Mouse (Mus musculus) intestine, embryonic 16.5 days (tissue): ENCODE data around the gene Bbip1. TPM values are rescaled to one million over a fixed set of nuclear protein-coding genes. Genes with fewer than 3 reads are reported as not detected.
"Not testable (repeated sequence)": the region's sequence is repeated elsewhere in the genome, so short reads cannot be mapped to it uniquely, and the experiment has no call there.

Source experiments
- ATAC-seq: fragments of 200-750 bp; cut with Nextera tagmentation; 2 replicates; pipeline ENCODE4 v1.8.0; 2017; ENCODE audit warnings: moderate TSS enrichment, moderate library complexity
- H3K27ac ChIP-seq: fragments of 300-500 bp; sonication (generic); 2 replicates; pipeline ENCODE4 v1.5.1; 2014; ENCODE audit warnings: mild to moderate bottlenecking, low read length
- H3K27me3 ChIP-seq: fragments of 300-500 bp; sonication (generic); replicated peaks from 2 replicates; pipeline ENCODE4 v1.6.1; 2014; ENCODE audit warnings: low read length, control low read depth, mixed read lengths; ENCODE audit not compliant: control insufficient read depth, insufficient read depth
- H3K36me3 ChIP-seq: fragments of 300-500 bp; sonication (generic); 2 replicates; pipeline ENCODE4 v1.6.1; 2014; ENCODE audit warnings: low read length, control low read depth; ENCODE audit not compliant: control insufficient read depth, insufficient read depth
- H3K4me1 ChIP-seq: fragments of 300-500 bp; sonication (generic); 2 replicates; pipeline ENCODE4 v1.6.1; 2014; ENCODE audit warnings: low read length, control low read depth, mixed read lengths; ENCODE audit not compliant: control insufficient read depth, insufficient read depth
- H3K4me2 ChIP-seq: fragments of 300-500 bp; sonication (generic); 2 replicates; pipeline ENCODE4 v1.6.1; 2014; ENCODE audit warnings: low read depth, low read length, control low read depth
- H3K4me3 ChIP-seq: fragments of 300-500 bp; sonication (generic); 2 replicates; pipeline ENCODE4 v1.5.1; 2014; ENCODE audit warnings: mild to moderate bottlenecking, low read length
- H3K9ac ChIP-seq: fragments of 300-500 bp; sonication (generic); 2 replicates; pipeline ENCODE4 v1.6.1; 2014; ENCODE audit warnings: low read depth, low read length
- H3K9me3 ChIP-seq: fragments of 300-500 bp; sonication (generic); 2 replicates; pipeline ENCODE4 v1.6.1; 2016; ENCODE audit warnings: low read length, control low read depth; ENCODE audit not compliant: control insufficient read depth
- WGBS: fragments of 180-500 bp; shearing (Covaris S2); extraction: QIAGEN DNeasy Blood & Tissue Kit; methylation state at CpG from one replicate; pipeline ENCODE4 v1.1.7; 2014; 5-methylcytosine and 5-hydroxymethylcytosine counted together
- polyA plus RNA-seq: library from polyadenylated mRNA; unstranded; fragments of >200 nt; fragmentation: Nextera tagmentation; extraction: Ambion mirVana; gene quantifications from 2 replicates; pipeline ENCODE4 v1.2.1, GENCODE M21; 2015

Bbip1 gene
- polyA plus RNA-seq, 1 experiment from 2014 or later: 74.1 TPM

- Histone ChIP-seq H3K4me2 (no peak overlapping the region), H3K4me1 (no peaks in the 10 kb centered on the region), H3K27ac (no peak overlapping the region), H3K27me3 (no peaks in the 10 kb centered on the region), H3K4me3 (no peak overlapping the region), H3K36me3 (no peaks in the 10 kb centered on the region), H3K9me3 (no peaks in the 10 kb centered on the region), H3K9ac (no peak overlapping the region)
- WGBS: 88% methylated on average over 10 of the region's 10 CpGs
- ATAC-seq: no peak
Measured at GRCm38 (mm10) chr19:53964910-53965633, 20.6 kb upstream of the Bbip1 start.

DNA sequence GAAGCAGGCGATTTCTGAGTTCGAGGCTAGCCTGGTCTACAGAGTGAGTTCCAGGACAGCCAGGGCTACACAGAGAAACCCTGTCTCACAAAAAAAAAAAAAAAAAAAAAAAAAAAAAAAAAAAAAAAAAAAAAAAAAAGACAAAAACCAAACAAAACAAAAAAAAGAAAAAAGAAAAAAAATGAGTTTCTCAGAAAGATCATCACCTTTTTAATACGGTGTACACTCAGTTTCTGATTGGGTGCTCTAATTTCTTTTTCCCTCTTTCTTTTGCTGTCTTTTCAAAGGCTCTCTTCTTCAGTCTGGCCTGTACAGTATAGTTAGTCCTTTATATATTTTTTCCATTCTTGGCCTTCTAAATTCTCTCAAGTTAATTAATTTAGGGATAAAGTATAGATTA lies 19.9 kb upstream of the Bbip1 start:
- ATAC-seq: not testable (repeated sequence)

DNA sequence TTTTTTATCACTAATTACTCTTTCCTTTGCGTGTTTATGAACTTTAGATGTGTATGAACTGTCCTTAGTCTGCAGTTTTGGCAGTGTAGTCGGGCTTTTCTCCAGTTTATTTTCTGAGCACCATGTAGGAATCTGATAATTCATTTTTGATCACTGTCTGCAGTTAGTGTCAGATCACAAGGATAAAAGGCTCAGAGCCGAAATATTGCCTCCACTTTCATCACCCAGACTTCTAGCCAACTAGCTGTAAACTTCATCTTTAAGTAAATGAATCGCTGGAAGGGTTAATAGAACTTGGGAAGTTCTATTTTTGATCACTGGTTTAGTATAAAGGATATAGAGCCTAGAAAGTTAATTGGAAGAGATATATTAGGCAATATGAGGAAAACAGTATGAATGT lies 18.1 kb upstream of the Bbip1 start:
- H3K9me3 ChIP-seq: no peaks in the 10 kb centered on the region
- H3K4me3 ChIP-seq: no peak overlapping the region
- no peak overlapping the region for H3K9ac ChIP-seq
- WGBS: 93% methylated on average over 4 of the region's 4 CpGs
- H3K27me3 ChIP-seq: no peaks in the 10 kb centered on the region
- H3K4me2 ChIP-seq: no peak overlapping the region
- no peak overlapping the region for H3K27ac ChIP-seq
- H3K36me3 ChIP-seq: no peaks in the 10 kb centered on the region
- no peaks in the 10 kb centered on the region for H3K4me1 ChIP-seq
- ATAC-seq: no peak

More for the DNA sequence above, 19.9 kb upstream of the Bbip1 start:
- H3K9me3 ChIP-seq, H3K36me3 ChIP-seq, H3K27me3 ChIP-seq, H3K27ac ChIP-seq, H3K4me1 ChIP-seq, H3K4me3 ChIP-seq, H3K9ac ChIP-seq, H3K4me2 ChIP-seq: not testable (repeated sequence)
- 93% methylated on average over 3 of the region's 3 CpGs for WGBS

DNA sequence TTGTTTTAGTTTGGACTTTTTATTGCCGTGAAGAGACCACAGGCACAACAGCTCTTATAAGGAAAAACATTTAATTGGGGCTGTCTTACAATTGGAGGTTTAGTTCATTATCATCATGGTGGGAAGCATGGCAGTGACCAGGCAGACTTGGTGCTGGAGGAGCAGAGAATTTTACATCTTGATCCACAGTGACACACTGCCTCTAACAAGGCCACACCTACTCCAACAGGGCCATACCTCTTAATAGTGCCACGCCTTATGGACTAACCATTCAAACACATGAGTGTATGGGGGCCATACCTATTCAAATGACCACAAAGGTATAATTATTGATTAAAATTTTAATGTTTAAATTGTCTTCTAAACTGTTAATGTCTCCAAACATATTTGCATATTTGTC lies 13.1 kb upstream of the Bbip1 start:
- Histone ChIP-seq H3K4me2 (no peak overlapping the region), H3K9me3 (no peaks in the 10 kb centered on the region), H3K4me1 (peaks cover 3% of the 10 kb centered on the region; the same call in 1 of the 2 replicates), H3K4me3 (no peak overlapping the region), H3K27me3 (no peaks in the 10 kb centered on the region), H3K9ac (no peak overlapping the region), H3K36me3 (no peaks in the 10 kb centered on the region), H3K27ac (no peak overlapping the region)
- 85% methylated on average over 2 of the region's 2 CpGs for WGBS
- no peak for ATAC-seq

GRCm38 (mm10) chr19:53945171-53946042 lies 980 bp upstream of the Bbip1 start:
- peak; percentile 19 for ATAC-seq
- H3K4me1 ChIP-seq: peaks cover 7% of the 10 kb centered on the region; the same call in 1 of the 2 replicates
- peak overlapping the region; percentile 96 for H3K27ac ChIP-seq
- no peaks in the 10 kb centered on the region for H3K27me3 ChIP-seq
- WGBS: under 1% methylated on average over 46 of the region's 69 CpGs
- H3K36me3 ChIP-seq: no peaks in the 10 kb centered on the region
- H3K4me3 ChIP-seq: peak overlapping the region; percentile 86
- H3K4me2 ChIP-seq: peak overlapping the region; percentile 75
- H3K9me3 ChIP-seq: no peaks in the 10 kb centered on the region
- H3K9ac ChIP-seq: peak overlapping the region; percentile 94

DNA sequence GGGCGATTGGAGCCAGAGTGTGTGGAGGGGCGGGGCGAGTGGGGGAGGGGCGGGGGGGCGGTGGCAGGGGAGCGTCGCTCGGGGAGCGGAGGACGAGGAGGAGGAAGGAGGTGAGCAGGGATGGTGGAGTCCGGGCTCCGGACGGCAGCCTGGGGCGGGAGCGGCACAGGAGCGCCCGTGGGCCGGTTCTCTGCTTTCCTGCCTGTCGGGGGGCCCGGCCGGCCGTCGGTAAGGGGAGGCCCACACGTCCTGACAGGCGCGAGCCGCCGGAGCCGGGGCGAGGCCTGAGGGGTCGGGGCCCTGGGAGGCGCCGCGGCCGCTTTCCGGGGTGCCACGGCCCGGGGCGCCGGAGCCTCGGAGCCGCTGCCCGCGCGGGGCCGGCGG lies 351 bp upstream of the Bbip1 start:
- no peak; the same call in 1 of the 2 replicates for ATAC-seq
- Histone ChIP-seq H3K36me3 (no peaks in the 10 kb centered on the region), H3K4me3 (peak overlapping the region; percentile 86), H3K9ac (peak overlapping the region; percentile 94), H3K27ac (peak overlapping the region; percentile 96), H3K4me1 (peaks cover 7% of the 10 kb centered on the region; the same call in 1 of the 2 replicates), H3K4me2 (peak overlapping the region; percentile 75; the same call in 1 of the 2 replicates), H3K9me3 (no peaks in the 10 kb centered on the region), H3K27me3 (no peaks in the 10 kb centered on the region)
- WGBS: under 1% methylated on average over 37 of the region's 47 CpGs

- Histone ChIP-seq H3K4me1 (peaks cover 7% of the 10 kb centered on the region; the same call in 1 of the 2 replicates), H3K27me3 (no peaks in the 10 kb centered on the region), H3K4me2 (no peak overlapping the region), H3K27ac (no peak overlapping the region), H3K4me3 (no peak overlapping the region), H3K9me3 (no peaks in the 10 kb centered on the region), H3K9ac (no peak overlapping the region), H3K36me3 (no peaks in the 10 kb centered on the region)
- 88% methylated on average over 2 of the region's 2 CpGs for WGBS
- ATAC-seq: no peak
Measured at GRCm38 (mm10) chr19:53942342-53942741, 2.1 kb downstream of the Bbip1 start.

- no peak overlapping the region for H3K4me3 ChIP-seq
- H3K4me2 ChIP-seq: no peak overlapping the region
- H3K36me3 ChIP-seq: no peaks in the 10 kb centered on the region
- no peaks in the 10 kb centered on the region for H3K9me3 ChIP-seq
- H3K27me3 ChIP-seq: no peaks in the 10 kb centered on the region
- no peak for ATAC-seq
- H3K9ac ChIP-seq: no peak overlapping the region
- H3K4me1 ChIP-seq: peaks cover 7% of the 10 kb centered on the region; the same call in 1 of the 2 replicates
- 61% methylated on average over 4 of the region's 4 CpGs for WGBS
- H3K27ac ChIP-seq: no peak overlapping the region
Measured at GRCm38 (mm10) chr19:53941139-53941538, 3.3 kb downstream of the Bbip1 start.

- no peaks in the 10 kb centered on the region for H3K9me3 ChIP-seq
- no peak for ATAC-seq
- 83% methylated on average over 4 of the region's 4 CpGs for WGBS
Measured at GRCm38 (mm10) chr19:53939467-53939866, 5.0 kb downstream of the Bbip1 start.

More at GRCm38 (mm10) chr19:53939467-53939866, 5.0 kb downstream of the Bbip1 start:
- Histone ChIP-seq H3K27me3 (no peaks in the 10 kb centered on the region), H3K4me3 (no peak overlapping the region), H3K27ac (no peak overlapping the region), H3K36me3 (no peaks in the 10 kb centered on the region), H3K4me2 (no peak overlapping the region), H3K4me1 (peaks cover 4% of the 10 kb centered on the region; the same call in 1 of the 2 replicates), H3K9ac (no peak overlapping the region)
